Mouse (Mus musculus) cerebellum, postnatal 4 days (tissue): Measurements from ENCODE around the gene Pitpna.
A peak's percentile ranks its signal among the peaks of the same experiment; 100 is the strongest.
"Not testable (repeated sequence)": the region's sequence is repeated elsewhere in the genome, so short reads cannot be mapped to it uniquely, and the experiment has no call there.

ENCODE experiments used
- DNase-seq, 2 experiments: peaks; one replicate each; pipeline ENCODE4 v3.0.0; 2022; ENCODE audit warnings: low spot score in 2 of 2, mixed read lengths in 1 of 2

The Pitpna gene

DNA sequence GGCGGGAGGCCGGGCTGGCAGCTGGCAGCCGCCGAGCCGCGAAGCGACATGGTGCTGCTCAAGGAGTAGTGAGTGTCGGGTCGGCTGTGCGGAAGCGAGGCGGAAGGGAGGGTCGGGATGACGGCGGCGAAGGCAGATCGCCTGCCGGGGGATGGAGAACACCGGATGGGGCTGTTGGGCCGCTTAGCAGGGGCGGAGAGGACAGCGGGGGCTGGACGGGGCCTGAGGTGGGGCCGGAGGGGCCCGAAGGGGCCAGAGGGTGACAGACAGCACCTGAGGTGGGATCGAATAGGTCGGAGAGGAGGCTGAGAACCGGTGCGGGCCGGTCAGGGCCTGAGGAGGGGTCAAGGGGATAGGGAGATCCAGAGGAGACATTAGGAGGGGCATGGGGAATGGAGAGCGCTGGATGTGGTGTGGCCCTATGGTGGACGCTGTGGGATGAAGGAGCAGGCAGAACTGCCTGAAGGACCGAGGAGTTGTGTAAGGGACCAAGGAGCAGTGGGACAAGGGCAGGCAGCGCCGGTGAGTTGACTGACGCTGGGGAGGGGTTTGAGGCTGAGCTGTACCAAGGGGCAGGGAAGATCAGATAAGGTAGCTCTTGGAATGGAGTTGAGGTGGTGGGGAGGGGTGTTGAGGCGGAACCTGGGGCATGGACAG lies 516 bp downstream of the Pitpna start:
- no peak for DNase-seq

DNA sequence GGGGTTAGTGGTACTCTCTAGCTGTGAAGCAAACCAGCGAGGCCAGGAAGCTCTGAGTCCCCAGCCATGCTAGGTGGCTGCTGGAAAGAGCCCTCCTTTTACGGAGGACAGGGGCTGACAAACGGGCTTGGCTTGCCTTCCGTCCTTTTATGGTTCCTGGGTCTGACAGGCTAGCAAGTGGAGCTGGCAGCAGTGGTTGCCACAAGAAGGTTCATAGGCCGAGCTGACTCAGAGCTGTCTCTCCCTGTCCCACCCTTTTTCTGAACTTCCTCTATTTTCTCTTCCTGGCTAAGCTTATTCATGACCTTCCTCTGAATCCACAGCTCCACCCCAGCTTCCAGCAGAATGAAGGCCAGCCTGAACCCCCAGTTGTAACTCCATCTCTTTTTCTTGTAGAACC lies 4.7 kb downstream of the Pitpna start:
- no peak for DNase-seq

DNA sequence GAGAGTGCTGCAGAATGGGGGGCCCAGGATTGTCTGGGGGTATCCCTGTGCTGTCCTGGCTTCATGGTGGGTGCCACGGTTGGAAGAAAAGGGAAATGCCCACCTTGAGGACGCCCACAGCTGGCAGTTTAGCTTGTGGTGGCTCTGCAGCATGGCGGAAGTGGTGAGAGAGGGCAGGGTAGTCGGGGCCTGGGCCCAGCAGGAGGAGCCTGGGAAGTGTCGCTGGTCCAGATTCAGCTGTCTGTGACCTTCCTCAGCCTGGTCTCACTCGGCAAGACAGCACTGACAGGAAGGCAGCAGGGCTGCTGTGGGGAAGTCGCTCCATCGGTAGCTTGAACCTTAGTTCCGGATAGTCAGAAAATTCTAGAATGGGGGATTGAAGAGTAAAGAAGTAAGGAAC lies 6.5 kb downstream of the Pitpna start:
- no peak for DNase-seq

DNA sequence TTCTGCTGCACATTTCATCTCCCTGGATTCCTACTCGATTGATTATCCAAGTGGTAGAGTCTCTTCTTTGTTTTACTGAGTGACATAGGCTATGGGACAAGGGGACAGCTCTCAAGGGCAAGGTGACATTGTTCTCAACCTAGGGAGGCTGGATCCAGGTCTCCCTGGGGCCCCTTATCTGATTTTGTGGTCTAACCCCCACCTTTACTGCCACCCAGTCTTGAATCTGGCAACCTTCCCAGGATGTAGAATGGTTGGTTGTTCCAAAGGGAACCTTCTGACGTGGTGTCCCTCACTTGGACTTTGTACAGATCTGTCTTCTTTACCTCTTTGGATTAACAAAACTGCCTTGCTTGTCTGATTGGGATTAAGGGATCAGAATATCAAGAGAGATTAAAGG lies 7.5 kb downstream of the Pitpna start:
- DNase-seq: no peak

DNA sequence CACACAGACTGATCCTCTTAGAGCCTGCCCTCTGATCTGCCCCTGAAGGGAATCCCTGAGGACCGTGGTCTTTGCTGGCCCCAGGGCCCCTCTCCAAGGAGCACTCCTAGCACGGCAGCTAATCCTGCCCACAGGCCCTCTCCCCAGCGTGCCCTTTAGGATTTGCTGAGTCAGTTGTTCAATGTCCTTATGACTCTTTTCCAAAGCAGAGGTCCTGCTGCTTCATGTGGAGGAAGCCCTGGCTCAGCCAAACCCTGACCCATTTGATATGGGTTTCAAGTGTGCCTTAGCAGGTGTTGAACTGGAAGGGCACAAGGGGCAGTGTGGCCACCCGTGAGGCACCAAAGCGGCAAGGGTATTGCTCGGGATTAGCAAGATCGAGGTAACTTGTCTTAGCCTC lies 7.9 kb downstream of the Pitpna start:
- no peak for DNase-seq

DNA sequence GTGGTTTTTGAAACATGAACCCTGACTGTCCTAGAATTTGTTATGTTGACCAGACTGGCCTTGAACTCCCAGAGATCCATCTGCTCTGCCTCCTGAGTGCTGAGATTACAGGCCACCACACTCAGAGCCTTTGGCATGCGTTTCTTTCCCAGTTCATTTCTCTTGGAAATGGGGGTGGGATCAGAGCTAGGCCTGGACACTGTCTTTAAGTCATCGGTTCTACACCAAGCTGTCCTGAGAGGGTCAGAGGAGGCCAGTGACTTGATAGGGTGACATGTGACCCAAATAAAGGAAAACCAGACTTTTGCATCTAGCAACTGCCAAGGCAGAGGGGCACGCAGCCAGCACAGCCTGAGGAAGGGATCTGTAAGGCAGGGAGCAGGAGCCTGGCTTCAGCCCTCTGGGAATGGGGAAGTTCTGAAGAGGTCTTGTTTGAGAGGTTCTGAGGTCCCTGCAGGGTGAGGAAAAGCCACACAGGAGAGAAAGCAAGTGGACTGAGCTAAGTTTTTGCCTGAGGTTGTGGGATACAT lies 8.9 kb downstream of the Pitpna start:
- DNase-seq: no peak

DNA sequence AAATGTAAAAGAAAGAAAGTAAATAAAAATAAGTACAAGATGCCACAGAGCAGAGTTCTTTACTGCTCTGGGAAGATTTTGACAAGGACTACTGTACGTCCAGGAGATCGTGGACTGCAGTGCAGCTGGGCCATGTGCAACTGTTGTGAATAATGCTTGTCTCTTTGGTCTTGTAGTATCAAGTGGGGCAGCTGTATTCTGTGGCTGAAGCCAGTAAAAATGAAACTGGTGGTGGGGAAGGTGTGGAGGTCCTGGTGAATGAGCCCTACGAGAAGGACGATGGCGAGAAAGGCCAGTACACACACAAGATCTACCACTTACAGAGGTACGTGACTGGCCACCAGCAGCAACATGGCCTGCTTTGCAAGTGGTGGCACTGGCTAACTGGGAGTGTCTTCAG lies 10.1 kb downstream of the Pitpna start:
- DNase-seq: no peak

DNA sequence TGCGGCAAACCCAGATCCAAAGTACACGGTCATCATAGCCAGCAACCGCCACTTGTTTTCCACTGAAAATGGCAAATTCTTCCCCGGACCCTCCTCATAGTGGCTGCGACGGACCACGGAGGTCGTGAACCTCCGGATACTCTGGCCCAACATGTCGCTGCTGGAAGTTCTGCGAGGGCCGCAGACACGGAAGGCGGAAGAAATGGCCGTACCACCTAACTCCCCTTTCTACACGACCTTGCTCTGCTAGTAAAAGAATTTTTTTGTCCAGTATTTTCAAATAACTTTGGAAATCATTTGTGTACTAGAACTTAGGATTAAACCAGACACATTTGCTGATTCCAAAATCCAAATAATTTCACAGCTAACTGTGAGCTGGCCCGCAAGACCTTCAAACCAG lies 11.9 kb downstream of the Pitpna start:
- not testable (repeated sequence) for DNase-seq

DNA sequence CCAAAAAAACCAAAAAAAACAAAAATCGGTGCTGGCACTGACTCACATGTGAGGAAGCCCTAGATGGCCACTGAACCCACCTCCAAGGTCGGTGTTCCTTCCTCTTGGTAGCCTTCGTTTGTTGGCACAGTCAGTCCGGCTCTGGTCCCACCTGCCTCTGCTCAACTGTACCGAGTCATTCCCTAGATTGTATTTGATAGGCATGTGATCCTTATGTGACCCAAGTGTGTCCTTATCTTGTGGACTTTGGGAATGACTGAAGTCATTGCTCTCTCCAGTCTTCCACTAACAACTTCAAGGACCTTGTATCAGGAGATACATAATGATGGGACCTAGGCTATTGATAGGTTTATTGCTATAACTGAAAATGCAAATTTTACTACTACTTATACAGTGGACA lies 16.9 kb downstream of the Pitpna start:
- DNase-seq: no peak

DNA sequence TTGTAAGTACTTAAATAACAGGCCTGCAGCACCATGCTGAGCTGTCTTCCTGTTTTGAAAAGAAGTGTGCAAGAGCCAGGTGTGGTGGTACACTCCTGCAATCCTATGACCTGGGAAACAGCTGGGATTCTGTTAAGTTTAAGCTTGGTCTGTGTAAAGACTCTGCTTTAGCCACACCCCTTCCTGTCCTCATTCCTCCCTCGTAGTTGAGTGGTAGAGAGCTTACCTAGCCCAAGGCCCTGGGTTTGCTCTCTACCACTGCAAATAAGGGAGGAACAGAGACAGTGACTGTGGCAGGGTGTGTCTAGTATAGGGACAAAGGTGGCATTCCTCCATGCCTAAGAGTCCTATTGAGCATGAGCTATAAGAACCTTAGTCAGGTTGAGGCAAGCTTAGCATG lies 17.4 kb downstream of the Pitpna start:
- no peak for DNase-seq

DNA sequence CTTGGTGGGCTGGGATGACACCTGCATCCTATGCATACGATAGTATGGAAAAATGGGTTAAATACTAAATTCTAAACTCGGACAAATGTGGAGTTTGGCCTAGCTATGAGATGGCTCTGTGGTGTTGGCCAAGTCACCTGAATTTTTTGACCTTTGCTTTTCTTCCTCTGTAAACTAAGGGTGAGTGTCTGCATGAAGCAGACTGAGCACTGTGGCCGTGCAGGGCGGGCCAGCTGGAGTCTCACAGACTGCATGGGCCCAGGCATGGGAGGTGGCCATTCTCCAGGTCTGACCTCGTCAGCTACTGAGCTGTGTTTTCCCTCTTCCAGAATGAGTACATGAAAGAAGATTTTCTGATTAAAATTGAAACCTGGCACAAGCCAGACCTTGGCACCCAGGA lies 20.9 kb downstream of the Pitpna start:
- DNase-seq: no peak

DNA sequence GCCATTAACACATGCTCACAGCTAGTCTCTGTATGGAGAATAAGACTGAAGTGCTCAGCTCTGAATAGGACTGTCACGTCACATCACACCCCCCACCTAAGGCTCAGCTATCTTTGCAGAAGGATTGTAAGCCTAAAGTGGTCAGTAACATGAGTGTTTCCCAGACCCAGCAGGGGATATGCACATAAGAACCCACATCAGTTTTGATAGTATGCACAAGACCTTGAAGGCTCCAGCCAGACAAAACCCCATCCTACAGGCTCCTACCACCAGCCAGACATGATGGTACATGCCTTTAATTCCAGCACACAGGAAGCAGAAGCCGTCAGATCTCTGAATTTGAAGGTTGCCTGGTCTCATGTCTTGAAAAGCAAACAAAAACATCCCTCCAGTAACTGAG lies 22.1 kb downstream of the Pitpna start:
- DNase-seq: no peak

DNA sequence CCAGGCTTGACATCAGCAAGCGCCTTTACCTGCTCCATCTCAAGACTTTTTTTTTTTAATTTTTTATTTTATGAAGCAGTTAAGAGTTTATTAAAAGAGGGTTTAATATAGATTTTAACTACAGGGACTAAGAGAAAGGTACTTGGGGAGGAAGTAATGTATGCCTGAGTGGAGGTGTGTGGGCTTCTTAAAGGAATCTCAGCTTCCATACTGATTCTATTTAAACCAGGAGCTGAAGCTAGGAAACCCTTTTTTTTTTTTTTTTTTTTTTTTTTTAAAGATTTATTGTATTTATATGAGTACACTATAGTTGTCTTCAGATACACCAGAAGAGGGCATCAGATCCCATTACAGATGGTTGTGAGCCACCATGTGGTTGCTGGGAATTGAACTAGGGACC lies 26.9 kb downstream of the Pitpna start:
- DNase-seq: no peak

DNA sequence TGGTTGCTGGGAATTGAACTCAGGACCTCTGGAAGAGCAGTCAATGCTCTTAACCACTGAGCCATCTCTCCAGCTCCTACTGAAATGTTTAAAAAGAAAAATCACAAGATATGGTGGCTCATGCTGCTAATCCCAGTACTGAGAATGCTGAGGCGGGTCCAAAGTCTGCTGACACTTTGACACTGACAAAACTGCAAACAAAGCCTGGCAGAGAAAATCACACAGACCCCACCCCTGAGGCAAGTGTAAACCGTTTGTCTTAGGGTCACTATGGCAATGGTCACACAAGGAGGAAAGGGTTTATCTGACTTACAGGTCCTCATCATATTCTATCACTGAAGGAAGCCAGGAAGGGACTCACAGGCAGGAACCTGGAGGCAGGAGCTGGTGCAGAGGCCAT lies 27.7 kb downstream of the Pitpna start:
- DNase-seq: no peak

DNA sequence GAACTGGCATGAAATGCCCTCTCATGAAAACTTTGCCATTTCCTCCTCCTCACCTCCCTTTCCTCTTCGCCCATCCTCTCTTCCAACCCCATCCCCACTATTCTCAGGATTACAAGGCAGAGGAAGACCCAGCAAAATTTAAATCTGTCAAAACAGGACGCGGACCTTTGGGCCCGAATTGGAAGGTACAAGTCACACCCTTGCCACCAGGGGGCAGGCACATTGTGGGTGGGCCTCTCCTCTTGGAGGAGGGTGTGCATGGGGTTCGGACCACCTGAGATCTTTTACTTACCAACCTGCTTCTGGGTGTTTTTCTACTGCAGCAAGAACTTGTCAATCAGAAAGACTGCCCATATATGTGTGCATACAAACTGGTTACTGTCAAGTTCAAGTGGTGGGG lies 31.2 kb downstream of the Pitpna start:
- no peak for DNase-seq

DNA sequence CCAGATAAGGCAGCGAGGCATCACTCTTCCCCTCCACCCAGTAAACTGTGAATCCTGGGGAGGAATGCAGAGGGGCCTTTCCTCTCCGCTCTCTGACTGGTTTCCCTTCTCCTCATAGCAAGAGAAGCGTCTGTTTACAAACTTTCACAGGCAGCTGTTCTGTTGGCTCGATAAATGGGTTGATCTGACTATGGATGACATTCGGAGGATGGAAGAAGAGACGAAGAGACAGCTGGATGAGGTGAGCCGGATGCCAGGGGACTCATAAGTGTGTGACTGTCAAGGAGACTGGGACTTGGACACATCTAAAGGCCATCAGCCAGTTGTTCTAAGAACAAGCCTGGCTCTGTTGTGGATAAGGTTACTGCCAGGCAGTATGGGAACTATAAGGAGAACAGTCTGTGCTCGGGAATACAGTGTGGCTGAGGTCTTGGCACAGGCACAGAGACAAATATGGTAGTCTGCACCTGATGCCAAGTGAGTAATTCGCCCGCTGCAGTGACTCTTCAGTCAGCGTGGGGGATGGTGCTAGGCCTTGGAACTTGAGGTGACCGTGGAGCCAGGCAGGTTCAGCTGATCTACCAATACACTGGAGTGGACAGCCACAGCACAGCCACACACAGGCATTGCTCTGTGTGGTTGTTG lies 32.4 kb downstream of the Pitpna start:
- no peak for DNase-seq

DNA sequence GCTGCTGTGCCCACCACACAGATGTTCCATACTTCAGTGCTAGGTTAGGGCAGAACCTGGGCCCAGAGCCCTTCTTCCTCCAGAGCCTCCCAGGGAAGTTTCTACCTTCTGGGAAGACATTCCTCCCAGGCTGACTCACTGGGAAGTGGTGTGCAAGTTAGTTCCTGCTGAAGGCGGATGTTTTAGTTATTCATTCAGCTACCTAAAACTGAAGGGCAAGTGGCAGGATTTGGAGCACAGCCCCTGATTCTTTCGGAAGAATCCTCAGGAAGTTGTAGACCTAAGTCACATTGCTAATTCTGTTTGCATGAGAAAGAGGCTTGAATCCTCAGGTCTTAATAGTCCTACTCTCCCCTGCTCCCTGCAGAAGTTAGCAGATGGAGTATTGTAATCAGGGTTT lies 33.5 kb downstream of the Pitpna start:
- DNase-seq: no peak

DNA sequence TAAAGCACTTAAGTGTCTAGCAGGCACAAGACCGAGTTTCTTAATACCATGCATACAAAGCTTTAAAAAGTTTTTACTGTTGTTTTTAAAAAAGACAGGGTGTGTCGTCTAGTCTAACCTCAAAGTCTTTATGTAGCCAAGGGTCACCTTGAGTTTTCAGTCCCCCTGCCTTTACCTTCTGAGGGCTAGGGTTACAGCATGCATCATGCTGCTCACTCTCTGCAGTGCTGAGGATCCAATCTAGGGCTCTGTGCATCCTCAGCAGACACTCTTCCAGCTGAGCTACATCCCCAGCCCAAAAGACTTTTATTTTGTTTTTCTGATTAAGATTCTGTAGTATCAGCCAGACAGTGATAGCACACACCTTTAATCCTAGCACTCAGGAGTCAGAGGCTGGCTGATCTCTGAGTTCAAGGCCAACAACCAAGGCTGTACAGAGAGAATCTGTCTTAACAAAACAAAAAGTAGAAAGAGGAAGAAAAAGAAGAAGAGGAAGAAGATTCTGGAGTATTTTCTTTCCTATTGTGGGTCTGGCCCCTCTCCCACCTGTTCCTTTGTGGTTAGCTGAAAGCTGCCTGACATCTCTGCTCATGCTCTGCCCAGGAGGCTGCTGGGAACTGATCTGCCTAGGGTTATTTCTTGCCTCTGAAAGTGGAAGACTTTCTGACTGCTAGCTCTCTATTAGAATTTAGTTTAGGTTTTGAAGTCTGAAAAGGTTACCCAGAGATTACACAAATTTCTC lies 34.9 kb downstream of the Pitpna start:
- DNase-seq: no peak

DNA sequence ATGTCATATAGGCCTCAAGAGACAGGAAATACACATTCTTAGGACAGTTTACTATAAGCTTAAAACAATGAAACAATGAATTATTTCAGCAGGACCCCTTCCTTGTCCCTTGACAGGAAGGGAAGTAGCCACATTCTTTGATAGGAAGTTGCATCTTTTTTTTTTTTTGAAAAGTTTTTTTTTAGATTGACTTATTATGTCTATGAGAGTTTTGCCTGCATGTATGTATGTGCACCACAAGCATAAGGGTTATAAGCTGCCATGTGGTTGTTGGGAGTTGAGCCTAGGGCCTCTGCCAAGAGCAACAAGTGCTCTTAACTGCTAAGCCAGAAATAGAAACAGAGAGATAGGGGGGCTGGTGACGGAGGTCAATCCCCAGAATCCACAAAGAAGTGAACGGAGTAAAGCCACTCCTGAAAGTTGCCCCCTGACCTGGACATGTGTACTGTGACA lies 36.2 kb downstream of the Pitpna start:
- DNase-seq: no peak

DNA sequence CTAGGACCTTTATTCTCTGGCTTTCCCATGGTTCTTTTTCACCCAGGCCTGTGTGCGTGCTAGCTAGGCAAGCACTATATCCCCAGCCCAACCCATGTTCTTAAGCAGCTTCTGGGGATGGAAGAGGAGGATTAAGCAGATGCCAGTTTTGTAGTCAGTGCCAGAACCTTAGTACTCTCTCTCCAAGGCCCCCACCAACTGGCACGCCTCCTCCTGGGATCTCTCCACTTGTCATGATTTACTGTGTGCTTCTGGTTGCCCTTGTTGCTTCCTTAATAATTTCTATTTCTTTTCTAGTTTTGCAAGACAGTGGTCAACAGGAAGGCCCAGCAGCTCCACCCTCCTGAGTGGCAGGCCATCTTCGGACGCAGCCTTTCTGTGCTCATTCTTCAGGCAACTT lies 37.9 kb downstream of the Pitpna start:
- no peak for DNase-seq

DNA sequence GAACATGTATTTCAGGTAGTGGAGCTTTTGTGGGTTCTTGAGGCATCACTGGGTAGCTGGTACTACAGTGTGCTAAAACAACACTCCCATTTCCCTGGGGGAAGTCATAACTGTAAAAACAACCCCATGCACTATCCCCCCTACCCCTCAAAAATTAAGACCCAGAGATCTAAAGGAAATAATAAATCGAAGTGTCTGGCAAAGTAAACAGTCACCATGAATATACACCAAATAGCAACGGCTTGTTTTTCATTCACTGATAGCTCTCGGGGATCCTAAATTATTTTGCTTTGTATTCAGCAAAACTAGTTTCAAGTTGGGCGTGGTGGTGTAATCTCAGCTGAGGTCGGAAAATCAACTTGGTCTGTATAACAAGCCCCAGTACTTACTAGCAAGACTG lies 42.2 kb downstream of the Pitpna start:
- DNase-seq: no peak

DNA sequence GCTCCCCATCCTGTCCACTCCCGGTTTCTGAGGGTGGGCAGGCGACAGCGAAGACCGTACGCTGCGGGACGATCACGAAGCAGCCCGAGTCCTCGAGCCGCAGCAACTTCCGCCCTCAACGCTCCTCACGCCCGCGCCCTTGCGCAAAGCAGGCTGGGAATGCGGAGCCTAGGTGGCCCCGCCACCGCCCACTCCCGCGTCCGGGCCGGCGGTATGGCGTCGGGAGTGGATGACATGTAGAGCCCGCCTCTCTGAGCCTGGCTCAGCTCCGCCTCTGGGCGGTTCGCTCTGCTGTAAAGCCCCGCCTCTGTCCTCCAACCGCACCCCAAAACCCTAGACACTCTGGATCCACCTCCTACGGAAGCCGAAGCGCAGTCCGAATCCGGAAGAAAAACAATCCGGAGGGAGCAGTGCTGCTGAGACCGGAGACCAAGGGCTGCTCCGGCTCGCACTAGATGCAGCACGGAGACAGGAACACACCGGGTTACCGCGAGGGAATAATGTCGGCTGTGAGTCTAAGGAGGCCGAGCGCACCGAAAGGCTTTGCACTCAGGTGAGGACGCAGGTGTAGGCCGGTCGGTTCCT lies 42.8 kb downstream of the Pitpna start, which contains the start of gene Inpp5k:
Gene Inpp5k, plus strand, starts transcription at position 344 of the 585 bp plus-strand sequence.
- DNase-seq: peak; percentile 87 to 93
